11 mouse cellular contexts compared by ENCODE assay signal in the genomic region with DNA sequence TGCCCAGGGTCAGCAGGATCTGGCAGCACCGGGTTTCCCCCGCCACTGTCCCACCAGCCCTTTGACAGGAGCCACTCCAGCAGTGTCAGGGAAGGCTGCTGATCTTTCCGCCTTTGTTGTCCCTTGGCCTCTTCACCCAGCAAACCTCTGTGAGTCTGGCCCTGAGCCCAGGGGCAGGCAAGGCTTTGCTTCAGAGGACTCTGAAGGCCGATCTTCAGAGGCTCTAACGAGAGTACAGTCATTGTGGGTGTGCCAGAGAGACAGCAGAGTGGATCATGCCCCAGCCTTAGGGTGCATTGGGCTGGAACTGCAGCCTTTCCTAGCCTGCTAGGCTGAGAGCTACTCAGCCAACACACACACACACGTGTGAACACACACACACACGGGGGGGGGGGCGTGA.
DNase-seq lines count a peak whose midpoint lies in the region; ATAC-seq and TF ChIP-seq lines count a peak whose summit lies in the region.
"Had no signal": no experiment of that assay in that cellular context is flagged by ENCODE, and none has a peak within 500 bp of the region (broad histone marks: within the 10 kb centered on the region; RNA-seq: fewer than 3 reads in every experiment).

No protein-coding gene starts in this region.

- 0 out of 2 replicates have a peak overlapping the region, but pooled peaks have one; percentile 2 for H3K27ac ChIP-seq in forebrain, embryonic 12.5 days
- no peak overlapping the region for H3K27ac ChIP-seq in forebrain, postnatal 0 days (ENCODE audit: low read depth, low read length)
- H3K27ac ChIP-seq in neural tube, embryonic 13.5 days (replicated peaks): 0 out of 2 replicates have a peak overlapping the region, but pooled peaks have one; percentile 46
- H3K27ac ChIP-seq in hindbrain, embryonic 13.5 days: 0 out of 2 replicates have a peak overlapping the region, but pooled peaks have one; percentile 8
- H3K27ac ChIP-seq in neural tube, embryonic 14.5 days (ENCODE audit: low read depth, low read length): 0 out of 2 replicates have a peak overlapping the region, but pooled peaks have one; percentile 16
- H3K27ac ChIP-seq: intestine, embryonic 15.5 days; liver, embryonic 14.5 days; neural tube, embryonic 12.5 days had no signal

- H3K9me3 ChIP-seq in forebrain, embryonic 12.5 days: no peaks in the 10 kb centered on the region
- no peaks in the 10 kb centered on the region for H3K9me3 ChIP-seq in forebrain, postnatal 0 days (ENCODE audit: low read length)
- H3K9me3 ChIP-seq in neural tube, embryonic 13.5 days: no peaks in the 10 kb centered on the region
- H3K9me3 ChIP-seq in hindbrain, embryonic 13.5 days: no peaks in the 10 kb centered on the region
- no peaks in the 10 kb centered on the region for H3K9me3 ChIP-seq in neural tube, embryonic 14.5 days (ENCODE audit: control insufficient read depth, low read length)
- H3K9me3 ChIP-seq: intestine, embryonic 15.5 days; neural tube, embryonic 12.5 days had no signal

- no peak overlapping the region for H3K4me3 ChIP-seq in forebrain, embryonic 12.5 days (replicated peaks)
- H3K4me3 ChIP-seq in forebrain, postnatal 0 days (ENCODE audit: low read depth, low read length): no peak overlapping the region
- H3K4me3 ChIP-seq in neural tube, embryonic 13.5 days: no peak overlapping the region
- no peak overlapping the region for H3K4me3 ChIP-seq in hindbrain, embryonic 13.5 days
- H3K4me3 ChIP-seq in neural tube, embryonic 14.5 days (ENCODE audit: low read depth, low read length): no peak overlapping the region
- H3K4me3 ChIP-seq: intestine, embryonic 15.5 days; neural tube, embryonic 12.5 days had no signal

- peaks cover 19% of the 10 kb centered on the region; the same call in 1 of the 2 replicates for H3K27me3 ChIP-seq in forebrain, embryonic 12.5 days
- no peaks in the 10 kb centered on the region for H3K27me3 ChIP-seq in forebrain, postnatal 0 days (ENCODE audit: insufficient read depth, low read length)
- H3K27me3 ChIP-seq in neural tube, embryonic 13.5 days: no peaks in the 10 kb centered on the region
- peaks cover 2% of the 10 kb centered on the region; the same call in 1 of the 2 replicates for H3K27me3 ChIP-seq in hindbrain, embryonic 13.5 days
- H3K27me3 ChIP-seq in neural tube, embryonic 14.5 days (ENCODE audit: control insufficient read depth, insufficient read depth, low read length): no peaks in the 10 kb centered on the region
- H3K27me3 ChIP-seq: intestine, embryonic 15.5 days; neural tube, embryonic 12.5 days had no signal

- DNase-seq in forebrain, postnatal 0 days: no peak
- DNase-seq in neural tube, embryonic 10.5 days (ENCODE audit: extremely low spot score, low spot score): no peak
- DNase-seq in left cerebral cortex, adult 8-10 months (ENCODE audit: low spot score in 2 of 2): no peak
- DNase-seq in lung, postnatal 10 days: no peak

- WGBS in forebrain, embryonic 12.5 days: 43% methylated on average over 6 of the region's 8 CpGs
- WGBS in forebrain, postnatal 0 days: 35% methylated on average over 7 of the region's 8 CpGs
- WGBS in neural tube, embryonic 13.5 days: 54% methylated on average over 8 of the region's 8 CpGs
- 48% methylated on average over 7 of the region's 8 CpGs for WGBS in hindbrain, embryonic 13.5 days
- 47% methylated on average over 7 of the region's 8 CpGs for WGBS in neural tube, embryonic 14.5 days

- no peak overlapping the region for H3K4me2 ChIP-seq in forebrain, embryonic 12.5 days
- H3K4me2 ChIP-seq in forebrain, postnatal 0 days (ENCODE audit: low read depth): no peak overlapping the region
- H3K4me2 ChIP-seq in neural tube, embryonic 13.5 days: no peak overlapping the region
- no peak overlapping the region for H3K4me2 ChIP-seq in hindbrain, embryonic 13.5 days
- H3K4me2 ChIP-seq in neural tube, embryonic 14.5 days (ENCODE audit: low read depth, low read length): no peak overlapping the region
- H3K4me2 ChIP-seq: intestine, embryonic 15.5 days; neural tube, embryonic 12.5 days had no signal

- no peaks in the 10 kb centered on the region for H3K36me3 ChIP-seq in forebrain, embryonic 12.5 days (replicated peaks)
- H3K36me3 ChIP-seq in forebrain, postnatal 0 days (ENCODE audit: insufficient read depth): no peaks in the 10 kb centered on the region
- H3K36me3 ChIP-seq in neural tube, embryonic 13.5 days: no peaks in the 10 kb centered on the region
- no peaks in the 10 kb centered on the region for H3K36me3 ChIP-seq in hindbrain, embryonic 13.5 days
- no peaks in the 10 kb centered on the region for H3K36me3 ChIP-seq in neural tube, embryonic 14.5 days (ENCODE audit: control insufficient read depth, insufficient read depth, low read length)
- H3K36me3 ChIP-seq: intestine, embryonic 15.5 days; neural tube, embryonic 12.5 days had no signal

- no peak for ATAC-seq in forebrain, embryonic 12.5 days (ENCODE audit: low FRiP score)
- ATAC-seq in forebrain, postnatal 0 days: no peak
- ATAC-seq in neural tube, embryonic 13.5 days (ENCODE audit: low read depth): no peak
- ATAC-seq in hindbrain, embryonic 13.5 days (ENCODE audit: low FRiP score): no peak
- ATAC-seq in neural tube, embryonic 14.5 days (ENCODE audit: low read depth): no peak
- ATAC-seq: intestine, embryonic 15.5 days had no signal

- 0 out of 2 replicates have a peak overlapping the region, but pooled peaks have one; percentile 4 for H3K9ac ChIP-seq in forebrain, embryonic 12.5 days
- no peak overlapping the region for H3K9ac ChIP-seq in forebrain, postnatal 0 days
- no peak overlapping the region for H3K9ac ChIP-seq in neural tube, embryonic 13.5 days
- H3K9ac ChIP-seq in hindbrain, embryonic 13.5 days: peak overlapping the region; percentile 11; the same call in 1 of the 2 replicates
- no peak overlapping the region for H3K9ac ChIP-seq in neural tube, embryonic 14.5 days (replicated peaks; ENCODE audit: low read depth, low read length)
- H3K9ac ChIP-seq: intestine, embryonic 15.5 days; liver, embryonic 14.5 days; neural tube, embryonic 12.5 days had no signal

- peaks cover 91% of the 10 kb centered on the region for H3K4me1 ChIP-seq in forebrain, embryonic 12.5 days
- peaks cover 24% of the 10 kb centered on the region for H3K4me1 ChIP-seq in forebrain, postnatal 0 days (ENCODE audit: insufficient read depth)
- H3K4me1 ChIP-seq in neural tube, embryonic 13.5 days (replicated peaks): peaks cover 87% of the 10 kb centered on the region
- H3K4me1 ChIP-seq in hindbrain, embryonic 13.5 days (replicated peaks): peaks cover 81% of the 10 kb centered on the region
- H3K4me1 ChIP-seq in neural tube, embryonic 14.5 days (ENCODE audit: control insufficient read depth, insufficient read depth, low read length): peaks cover 44% of the 10 kb centered on the region

- no peak for TF ChIP-seq CTCF in forebrain, postnatal 0 days (IDR thresholded peaks at IDR 0.05; ENCODE audit: low read depth)

Comparison
In these comparisons a context has a peak if more than half of its experiments do, and no peak if none do; other contexts are left out.
1. H3K9ac ChIP-seq: peak in forebrain, embryonic 12.5 days (single experiment) and hindbrain, embryonic 13.5 days (single experiment); none in forebrain, postnatal 0 days (single experiment), neural tube, embryonic 13.5 days (single experiment) and neural tube, embryonic 14.5 days (single experiment).